Mouse (Mus musculus): ENCODE data around the gene Rnaseh2c.

The Rnaseh2c gene

GRCm38 (mm10) chr19:5637069-5638047 is 35.7 kb downstream of the Rnaseh2c start, which contains the start of gene Rela:
Gene Rela, plus strand, starts transcription at chr19:5637483.
- peak; percentile 97 for DNase-seq

GRCm38 (mm10) chr19:5638416-5639005 is 36.8 kb downstream of the Rnaseh2c start:
- DNase-seq: peak in 1 of 2 experiments; percentile 18

- peak in 1 of 2 experiments; percentile 11 for DNase-seq
Observed at GRCm38 (mm10) chr19:5640339-5640738, 38.7 kb downstream of the Rnaseh2c start.

- DNase-seq: no peak
Observed at GRCm38 (mm10) chr19:5641021-5641420, 39.3 kb downstream of the Rnaseh2c start.

- DNase-seq: no peak
Observed at GRCm38 (mm10) chr19:5641641-5642040, 40.0 kb downstream of the Rnaseh2c start.

GRCm38 (mm10) chr19:5645280-5645679 is 43.6 kb downstream of the Rnaseh2c start:
- no peak for DNase-seq

- no peak for DNase-seq
Observed at GRCm38 (mm10) chr19:5646731-5647330, 45.2 kb downstream of the Rnaseh2c start.

GRCm38 (mm10) chr19:5647791-5648190 is 46.1 kb downstream of the Rnaseh2c start:
- DNase-seq: no peak

GRCm38 (mm10) chr19:5648401-5649297 is 47.0 kb downstream of the Rnaseh2c start:
- DNase-seq: peak; percentile 75 to 84

GRCm38 (mm10) chr19:5649298-5649741 is 47.6 kb downstream of the Rnaseh2c start:
- DNase-seq: no peak

- DNase-seq: no peak
Observed at GRCm38 (mm10) chr19:5651502-5652274, 50.0 kb downstream of the Rnaseh2c start.

- DNase-seq: no peak
Observed at GRCm38 (mm10) chr19:5652570-5652969, 50.9 kb downstream of the Rnaseh2c start.

- peak; percentile 38 to 42 for DNase-seq
Observed at GRCm38 (mm10) chr19:5653969-5654719, 52.5 kb downstream of the Rnaseh2c start.

- DNase-seq: peak; percentile 29 to 49
Observed at GRCm38 (mm10) chr19:5654720-5655298, 53.1 kb downstream of the Rnaseh2c start.

Data from cerebellum, postnatal 10 days (tissue).